Mouse (Mus musculus): ENCODE results near the gene Thyn1. TPM values are rescaled to one million over a fixed set of nuclear protein-coding genes. Genes with fewer than 3 reads are reported as not detected.

Gene Thyn1
- polyA plus RNA-seq, 1 experiment from 2014 or later: 62.7 TPM

DNA sequence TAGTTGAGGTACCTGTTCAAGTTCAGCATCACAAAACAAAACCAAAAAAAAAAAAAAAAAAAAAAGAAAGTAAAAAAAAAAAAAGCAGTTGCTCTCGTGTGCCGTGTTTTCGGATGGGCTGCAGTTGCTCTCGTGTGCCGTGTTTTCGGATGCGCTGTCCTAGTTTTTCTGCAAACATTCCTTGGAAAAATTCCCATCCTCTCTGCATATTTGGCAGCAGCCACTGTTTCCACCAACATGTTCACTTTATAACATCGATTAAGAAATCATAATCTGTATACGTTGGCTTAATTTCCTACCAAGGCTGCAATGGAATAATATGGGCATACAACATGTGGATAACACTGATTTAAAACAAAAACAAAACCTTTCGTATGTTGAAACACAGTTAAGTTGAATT lies 6.4 kb upstream of the Thyn1 start:
- Histone ChIP-seq H3K4me1 (replicated peaks; ENCODE audit: control insufficient read depth, insufficient read depth, low read length) (no peaks in the 10 kb centered on the region), H3K9ac (ENCODE audit: low read depth, low read length) (no peak overlapping the region), H3K9me3 (ENCODE audit: control insufficient read depth) (no peaks in the 10 kb centered on the region), H3K27me3 (replicated peaks; ENCODE audit: control insufficient read depth, insufficient read depth, low read length) (no peaks in the 10 kb centered on the region), H3K27ac (ENCODE audit: low read depth, low read length) (no peak overlapping the region), H3K36me3 (ENCODE audit: control insufficient read depth, insufficient read depth) (peaks cover 31% of the 10 kb centered on the region), H3K4me2 (replicated peaks; ENCODE audit: low read depth) (no peak overlapping the region), H3K4me3 (ENCODE audit: low read depth, low read length) (no peak overlapping the region)
- TF ChIP-seq CTCF (IDR thresholded peaks at IDR 0.05; ENCODE audit: low read depth): no peak
- WGBS: 77% methylated on average over 10 of the region's 10 CpGs
- no peak for ATAC-seq

DNA sequence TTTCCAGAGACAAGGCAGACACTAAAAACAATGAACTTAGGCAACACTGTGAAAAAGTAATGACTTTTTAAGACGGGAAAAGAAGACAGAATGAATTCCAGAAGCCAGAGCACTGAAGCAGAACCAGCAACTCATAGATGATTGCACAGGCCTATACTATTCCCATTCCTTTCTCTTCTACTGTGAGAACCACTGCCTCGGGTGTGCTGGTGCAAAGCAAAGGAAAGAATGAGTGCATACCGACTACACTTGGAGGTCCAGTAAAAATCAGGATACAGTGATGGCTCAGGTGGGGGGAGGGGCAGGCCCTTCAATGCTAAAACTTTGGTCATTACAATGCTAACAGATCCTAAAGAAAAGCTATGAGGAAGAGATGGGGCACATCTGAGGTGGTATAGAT lies 5.6 kb upstream of the Thyn1 start:
- H3K4me1 ChIP-seq (replicated peaks; ENCODE audit: control insufficient read depth, insufficient read depth, low read length): no peaks in the 10 kb centered on the region
- H3K9me3 ChIP-seq (ENCODE audit: control insufficient read depth): no peaks in the 10 kb centered on the region
- no peak overlapping the region for H3K4me3 ChIP-seq (ENCODE audit: low read depth, low read length)
- peaks cover 27% of the 10 kb centered on the region for H3K36me3 ChIP-seq (ENCODE audit: control insufficient read depth, insufficient read depth)
- H3K27me3 ChIP-seq (replicated peaks; ENCODE audit: control insufficient read depth, insufficient read depth, low read length): no peaks in the 10 kb centered on the region
- ATAC-seq: no peak
- WGBS: 83% methylated on average over 3 of the region's 3 CpGs
- no peak overlapping the region for H3K4me2 ChIP-seq (replicated peaks; ENCODE audit: low read depth)
- H3K27ac ChIP-seq (ENCODE audit: low read depth, low read length): no peak overlapping the region
- H3K9ac ChIP-seq (ENCODE audit: low read depth, low read length): no peak overlapping the region
- no peak for TF ChIP-seq CTCF (IDR thresholded peaks at IDR 0.05; ENCODE audit: low read depth)

DNA sequence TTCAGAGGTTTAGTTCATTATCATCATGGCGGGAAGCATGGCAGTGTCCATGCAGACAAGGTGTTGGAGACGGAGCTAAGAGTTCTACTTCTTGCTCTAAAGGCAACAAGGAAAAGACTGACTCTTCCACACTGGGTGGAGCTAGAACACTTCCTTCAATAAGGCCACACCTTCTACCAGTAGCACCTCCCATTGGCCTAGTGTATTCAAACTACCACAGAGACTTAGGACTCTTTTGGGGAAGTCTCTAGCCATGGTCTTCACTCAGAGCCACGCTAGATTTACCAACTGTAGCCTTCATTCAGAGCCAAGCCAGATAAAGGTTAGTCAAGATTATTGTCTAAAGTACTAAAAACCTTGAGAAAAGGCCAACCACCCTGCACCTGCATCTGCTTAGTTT lies 2.4 kb upstream of the Thyn1 start:
- no peak for ATAC-seq
- no peak overlapping the region for H3K4me2 ChIP-seq (replicated peaks; ENCODE audit: low read depth)
- WGBS: 76% methylated on average over 3 of the region's 3 CpGs

DNA sequence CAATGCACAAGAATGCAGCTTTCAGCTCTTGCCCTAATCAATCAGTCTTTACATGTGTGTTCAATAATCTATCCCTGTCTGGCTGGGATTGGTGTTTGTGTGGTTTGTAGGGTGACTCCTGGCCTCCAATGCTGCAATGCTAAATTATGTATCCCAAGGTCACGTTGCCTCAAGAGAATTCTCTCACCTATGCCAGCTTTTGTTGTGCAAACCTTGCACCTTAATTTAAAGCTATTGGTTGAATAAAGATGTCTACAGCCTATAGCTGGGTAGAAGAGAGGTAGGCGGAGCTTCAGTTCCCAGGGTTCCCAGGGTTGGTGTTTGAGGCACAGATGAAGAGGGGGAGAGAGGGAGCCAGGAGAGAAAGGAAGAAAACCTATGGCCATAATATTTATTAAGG lies 2.0 kb upstream of the Thyn1 start:
- H3K4me2 ChIP-seq (replicated peaks; ENCODE audit: low read depth): no peak overlapping the region
- no peak overlapping the region for H3K27ac ChIP-seq (ENCODE audit: low read depth, low read length)
- H3K4me3 ChIP-seq (ENCODE audit: low read depth, low read length): no peak overlapping the region
- ATAC-seq: no peak
- 89% methylated on average over 2 of the region's 2 CpGs for WGBS
- no peaks in the 10 kb centered on the region for H3K9me3 ChIP-seq (ENCODE audit: control insufficient read depth)
- H3K27me3 ChIP-seq (replicated peaks; ENCODE audit: control insufficient read depth, insufficient read depth, low read length): no peaks in the 10 kb centered on the region
- no peaks in the 10 kb centered on the region for H3K36me3 ChIP-seq (ENCODE audit: control insufficient read depth, insufficient read depth)
- H3K4me1 ChIP-seq (replicated peaks; ENCODE audit: control insufficient read depth, insufficient read depth, low read length): no peaks in the 10 kb centered on the region
- no peak for TF ChIP-seq CTCF (IDR thresholded peaks at IDR 0.05; ENCODE audit: low read depth)
- no peak overlapping the region for H3K9ac ChIP-seq (ENCODE audit: low read depth, low read length)

More for the DNA sequence above, 2.4 kb upstream of the Thyn1 start:
- TF ChIP-seq CTCF (IDR thresholded peaks at IDR 0.05; ENCODE audit: low read depth): no peak
- no peaks in the 10 kb centered on the region for H3K4me1 ChIP-seq (replicated peaks; ENCODE audit: control insufficient read depth, insufficient read depth, low read length)
- no peaks in the 10 kb centered on the region for H3K27me3 ChIP-seq (replicated peaks; ENCODE audit: control insufficient read depth, insufficient read depth, low read length)
- no peak overlapping the region for H3K4me3 ChIP-seq (ENCODE audit: low read depth, low read length)
- no peaks in the 10 kb centered on the region for H3K36me3 ChIP-seq (ENCODE audit: control insufficient read depth, insufficient read depth)
- H3K27ac ChIP-seq (ENCODE audit: low read depth, low read length): no peak overlapping the region
- H3K9me3 ChIP-seq (ENCODE audit: control insufficient read depth): no peaks in the 10 kb centered on the region
- H3K9ac ChIP-seq (ENCODE audit: low read depth, low read length): no peak overlapping the region

DNA sequence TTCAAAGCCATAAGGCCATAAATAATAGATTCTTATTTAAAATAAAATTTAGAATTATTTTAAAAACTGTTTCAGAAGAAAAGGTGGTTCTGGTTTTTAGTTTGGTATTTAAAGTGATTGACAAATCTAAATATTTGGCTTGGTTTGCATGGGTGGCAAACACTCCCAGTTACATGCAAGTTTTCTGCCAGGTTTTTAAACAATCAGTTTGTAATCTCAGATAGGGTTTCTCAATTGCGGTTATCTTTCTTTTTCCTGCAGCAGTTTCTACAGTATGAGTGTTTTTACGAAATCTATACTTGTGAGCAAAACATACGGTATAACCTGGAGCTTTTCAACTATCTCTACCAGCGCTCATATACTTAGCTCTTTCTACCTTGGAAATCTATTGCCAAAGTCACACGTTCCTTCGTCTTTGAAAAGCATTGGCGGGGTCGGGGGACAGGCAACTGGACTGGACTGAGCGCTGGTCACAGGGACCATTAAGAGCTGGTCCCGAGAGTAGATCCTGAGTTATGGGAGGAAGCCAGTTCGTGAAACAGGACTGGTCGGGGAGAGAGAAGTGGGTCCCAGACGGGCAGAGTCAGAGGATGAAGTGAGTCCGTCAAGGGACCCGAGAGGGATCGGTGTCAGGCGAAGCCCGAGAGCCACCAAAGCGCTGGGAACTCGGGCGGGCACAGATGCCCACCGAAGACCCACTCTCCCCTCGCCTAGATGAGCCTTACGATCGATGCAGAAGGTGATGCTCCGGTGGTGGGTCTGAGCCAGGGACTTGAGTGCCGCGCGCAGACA lies 645 bp upstream of the Thyn1 start:
- peak overlapping the region; percentile 70 for H3K4me2 ChIP-seq (replicated peaks; ENCODE audit: low read depth)
- H3K9me3 ChIP-seq (ENCODE audit: control insufficient read depth): no peaks in the 10 kb centered on the region
- WGBS: 1% methylated on average over 29 of the region's 29 CpGs
- peak; percentile 39 for ATAC-seq
- H3K4me1 ChIP-seq (replicated peaks; ENCODE audit: control insufficient read depth, insufficient read depth, low read length): no peaks in the 10 kb centered on the region
- no peak for TF ChIP-seq CTCF (IDR thresholded peaks at IDR 0.05; ENCODE audit: low read depth)
- peaks cover 6% of the 10 kb centered on the region; the same call in 1 of the 2 replicates for H3K36me3 ChIP-seq (ENCODE audit: control insufficient read depth, insufficient read depth)
- H3K27me3 ChIP-seq (replicated peaks; ENCODE audit: control insufficient read depth, insufficient read depth, low read length): no peaks in the 10 kb centered on the region
- H3K9ac ChIP-seq (ENCODE audit: low read depth, low read length): peak overlapping the region; percentile 61
- H3K4me3 ChIP-seq (ENCODE audit: low read depth, low read length): peak overlapping the region; percentile 65
- no peak overlapping the region for H3K27ac ChIP-seq (ENCODE audit: low read depth, low read length)

DNA sequence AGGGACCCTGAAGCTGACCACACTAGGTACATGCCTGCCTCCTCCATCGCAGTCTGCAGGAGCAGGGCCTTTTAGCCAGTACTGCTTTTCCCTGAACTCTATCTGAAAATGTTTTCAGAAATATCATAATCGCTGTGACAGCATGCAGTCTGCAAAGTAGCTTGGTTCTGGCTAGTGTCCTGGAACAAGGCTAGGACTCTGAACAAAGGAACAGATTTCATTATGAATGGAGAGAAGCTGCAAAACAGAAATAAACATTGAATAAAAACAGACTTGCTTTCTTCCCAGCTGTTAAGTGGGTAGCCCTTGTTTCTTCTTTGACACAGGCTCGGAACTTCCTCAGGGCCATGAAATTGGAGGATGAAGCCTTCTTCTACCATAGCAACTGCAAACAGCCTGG lies 5.7 kb downstream of the Thyn1 start:
- Histone ChIP-seq H3K27me3 (replicated peaks; ENCODE audit: control insufficient read depth, insufficient read depth, low read length) (no peaks in the 10 kb centered on the region), H3K36me3 (ENCODE audit: control insufficient read depth, insufficient read depth) (peaks cover 65% of the 10 kb centered on the region), H3K4me1 (replicated peaks; ENCODE audit: control insufficient read depth, insufficient read depth, low read length) (no peaks in the 10 kb centered on the region), H3K4me2 (replicated peaks; ENCODE audit: low read depth) (no peak overlapping the region), H3K9ac (ENCODE audit: low read depth, low read length) (no peak overlapping the region), H3K27ac (ENCODE audit: low read depth, low read length) (no peak overlapping the region), H3K4me3 (ENCODE audit: low read depth, low read length) (no peak overlapping the region), H3K9me3 (ENCODE audit: control insufficient read depth) (no peaks in the 10 kb centered on the region)
- no peak for ATAC-seq
- WGBS: 89% methylated on average over 3 of the region's 3 CpGs
- no peak for TF ChIP-seq CTCF (IDR thresholded peaks at IDR 0.05; ENCODE audit: low read depth)
